Mouse (Mus musculus): ENCODE measurements around the gene Dmbx1.

Gene Dmbx1

GRCm38 (mm10) chr4:115890066-115890465 is 49.7 kb downstream of the Dmbx1 start:
- DNase-seq (ENCODE audit: low read depth, low spot score) = no peak

DNA sequence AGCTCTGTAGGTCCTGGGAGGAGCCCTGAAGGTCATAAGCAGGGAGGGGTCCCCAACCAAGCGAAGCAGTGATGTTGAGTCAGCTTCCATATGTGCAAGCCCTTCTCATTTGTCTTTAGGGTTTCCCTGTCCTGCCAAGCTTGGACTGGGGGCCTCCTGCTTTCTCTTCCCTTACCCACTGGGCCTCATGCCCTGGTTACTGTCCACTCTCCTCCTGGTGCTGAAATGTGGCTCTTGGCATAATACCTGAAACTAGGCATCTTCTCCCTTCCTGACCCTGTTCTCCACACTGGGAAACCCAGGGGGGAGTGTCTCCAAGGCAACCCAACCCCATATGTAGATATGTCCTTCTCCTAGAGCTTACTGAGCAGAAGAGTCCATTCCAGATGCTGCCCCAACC is 52.9 kb downstream of the Dmbx1 start:
- no peak for DNase-seq (ENCODE audit: low read depth, low spot score)

GRCm38 (mm10) chr4:115885846-115886245 is 53.9 kb downstream of the Dmbx1 start:
- no peak for DNase-seq (ENCODE audit: low read depth, low spot score)

DNA sequence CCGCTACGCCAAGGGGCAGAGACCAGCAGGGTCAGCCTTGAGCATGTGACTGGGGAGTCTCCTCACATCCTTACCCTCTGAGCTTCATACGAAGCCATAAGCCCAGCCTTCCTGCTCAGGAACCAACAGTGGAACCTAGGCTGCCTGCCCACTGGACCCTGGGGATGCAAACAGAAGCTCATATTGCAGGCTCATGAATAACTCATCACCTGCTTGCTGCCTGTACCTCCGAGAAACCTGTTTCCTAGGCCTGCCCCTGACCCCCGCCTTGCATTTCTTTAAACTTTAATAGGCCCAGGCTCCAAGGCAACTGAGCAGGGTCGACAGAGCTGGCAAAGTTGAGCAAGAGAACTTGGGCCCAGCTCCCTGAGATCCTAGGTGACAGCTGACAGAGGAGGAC is 55.7 kb downstream of the Dmbx1 start, which contains the start of gene Kncn:
TSS of gene Kncn (plus strand) at position 379 of the 400 bp plus-strand sequence.
- no peak for DNase-seq (ENCODE audit: low read depth, low spot score)

DNA sequence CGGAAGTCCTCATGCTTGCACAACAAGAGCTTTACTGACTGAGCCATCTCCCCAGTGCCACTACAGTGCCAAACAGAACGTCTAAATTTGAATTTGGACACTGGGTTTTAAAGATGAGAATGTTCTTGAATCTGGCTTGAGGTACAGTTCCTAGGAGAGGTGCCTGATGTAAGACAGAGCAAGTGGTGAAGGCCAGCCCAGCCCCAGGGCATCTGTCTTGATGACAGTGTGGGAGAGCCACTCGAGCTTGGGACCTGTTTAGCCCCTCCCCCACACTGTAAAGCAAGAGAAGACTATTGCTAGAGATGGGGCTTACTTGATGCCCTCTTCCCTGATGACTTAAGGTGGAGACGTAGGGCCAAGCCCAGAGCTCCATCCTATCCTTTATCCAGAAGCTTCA is 57.5 kb downstream of the Dmbx1 start:
- DNase-seq (ENCODE audit: low read depth, low spot score) = no peak

DNA sequence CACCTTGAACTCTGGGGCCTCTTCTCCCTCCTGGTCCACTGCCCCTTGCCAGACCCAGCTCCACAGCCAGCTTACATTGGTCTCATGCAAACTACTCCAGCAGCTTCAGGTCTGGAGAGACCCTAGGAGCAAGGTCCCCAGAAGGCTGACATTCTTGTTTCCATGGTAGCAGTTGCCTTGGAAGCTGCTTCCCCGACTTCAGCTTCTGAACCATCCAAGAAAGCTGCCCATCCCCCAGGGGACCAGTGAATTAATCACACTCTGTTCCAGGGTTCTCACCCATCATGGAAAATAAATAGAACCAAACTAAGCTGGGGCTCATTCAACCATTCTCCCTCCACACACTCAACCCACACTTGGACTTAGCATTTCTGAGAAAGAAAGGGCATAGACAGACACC is 58.5 kb downstream of the Dmbx1 start:
- no peak for DNase-seq (ENCODE audit: low read depth, low spot score)

DNA sequence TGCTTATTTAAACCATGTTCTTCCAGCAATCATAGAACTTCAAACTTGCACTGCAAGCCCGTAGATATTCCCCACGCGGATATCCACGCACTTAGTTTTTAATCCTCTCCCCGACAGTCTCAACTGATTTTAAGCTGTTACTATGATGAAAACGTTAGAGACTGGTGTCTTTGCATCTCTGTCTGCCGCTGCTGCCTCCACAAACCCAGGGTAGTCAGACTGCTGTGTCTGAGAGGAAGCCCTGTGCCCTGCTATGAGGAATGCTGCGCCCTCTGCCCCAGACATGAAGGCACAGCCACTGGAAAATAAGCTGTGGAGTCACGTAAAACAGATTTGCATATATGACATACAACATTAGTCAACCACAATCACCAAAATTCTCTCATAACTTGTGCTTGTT is 60.9 kb downstream of the Dmbx1 start:
- no peak for DNase-seq (ENCODE audit: low read depth, low spot score)

GRCm38 (mm10) chr4:115878216-115878678 is 61.5 kb downstream of the Dmbx1 start:
- peak; percentile 42 for DNase-seq (ENCODE audit: low read depth, low spot score)

GRCm38 (mm10) chr4:115873231-115873630 is 66.5 kb downstream of the Dmbx1 start:
- DNase-seq (ENCODE audit: low read depth, low spot score) = no peak

DNA sequence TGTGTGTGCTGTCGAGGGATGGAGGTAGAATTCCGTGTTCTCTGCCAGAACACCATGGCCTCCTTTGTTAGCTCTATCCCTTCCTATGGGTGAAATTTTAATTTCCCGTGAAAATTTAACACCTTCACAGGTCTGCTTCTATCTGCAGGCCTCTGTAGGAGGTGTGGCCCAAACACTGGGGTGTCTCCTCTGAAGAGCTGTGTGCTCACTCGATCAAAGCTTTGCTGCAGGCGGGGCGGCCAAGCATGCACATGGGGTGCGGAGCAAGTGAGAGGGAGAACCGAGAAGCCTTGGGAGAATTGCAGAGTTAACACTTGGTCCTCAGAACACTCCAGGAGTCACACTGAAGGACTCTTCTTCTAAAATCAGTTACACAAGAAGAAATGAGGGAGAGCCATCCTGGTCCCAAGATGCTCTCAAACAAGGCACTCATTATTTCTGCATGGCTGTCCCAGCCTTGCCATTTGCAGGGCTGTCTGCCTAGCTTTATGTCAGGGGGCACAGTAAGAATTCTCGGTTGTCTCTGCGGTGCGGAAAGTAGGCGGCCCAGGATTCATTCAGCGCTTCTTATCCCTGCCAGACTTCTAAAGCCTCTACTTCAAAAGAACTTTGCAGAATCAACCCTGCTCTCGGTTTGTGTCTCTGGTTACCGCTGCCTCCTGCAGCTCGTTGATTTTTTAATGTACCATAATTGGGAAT is 70.1 kb downstream of the Dmbx1 start:
- no peak for DNase-seq (ENCODE audit: low read depth, low spot score)
